Mouse (Mus musculus): ENCODE measurements around the gene Eid3. TPM values are rescaled to one million over a fixed set of nuclear protein-coding genes. Genes with fewer than 3 reads are reported as not detected.

Eid3 gene
- 18.4 TPM for polyA plus RNA-seq (2014; fragmentation: Illumina TruSeq; extraction: RNeasy Lipid Tissue Mini Kit (QIAGEN cat#74804); ENCODE audit: low read depth, low replicate concordance)

DNA sequence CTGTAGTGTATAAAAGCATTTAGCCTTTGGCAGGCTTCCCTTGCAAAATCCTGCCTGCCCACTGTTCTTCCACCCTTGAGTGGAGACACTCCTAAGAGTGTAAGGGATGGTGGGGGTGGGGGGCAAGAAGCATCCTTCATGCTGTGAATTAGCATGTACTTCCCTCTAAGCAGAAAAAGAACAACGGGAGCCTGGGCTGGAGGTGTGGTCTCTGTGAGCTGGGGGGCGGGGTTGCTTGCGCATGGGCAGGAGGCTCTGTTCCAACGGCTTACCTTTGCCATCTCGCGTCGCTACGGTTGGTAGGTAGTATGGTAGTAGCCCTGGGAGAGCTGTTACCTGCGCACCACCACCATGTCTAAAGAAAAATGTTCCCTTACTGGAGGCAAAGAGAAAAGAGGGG, at the start of gene Eid3:
TSS of gene Eid3 (plus strand) at position 271 of the 400 bp plus-strand sequence.

DNA sequence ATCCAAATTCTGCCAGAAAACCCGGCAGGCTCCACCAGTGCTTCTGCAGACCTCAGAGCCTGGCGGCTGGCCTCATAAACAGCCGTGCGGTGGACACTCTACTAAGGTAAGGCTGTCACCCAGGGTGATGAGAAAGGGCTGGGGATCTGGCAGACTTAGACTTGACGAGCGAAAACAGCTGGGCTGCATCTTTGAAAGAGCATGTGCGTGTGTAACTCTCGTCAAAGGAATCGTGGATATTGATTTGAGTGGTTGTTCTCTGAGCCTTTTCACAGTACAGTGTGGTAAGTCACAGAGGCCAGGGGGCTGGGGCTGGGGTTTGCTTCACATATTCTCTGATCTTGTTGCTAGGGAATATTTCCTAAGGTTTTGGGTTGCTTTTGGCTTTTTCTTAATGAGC, 32.5 kb upstream of the Eid3 start, which contains the start of gene Txnrd1:
TSS of gene Txnrd1 (plus strand) at position 26 of the 400 bp plus-strand sequence.

Other genes starting within 250 kb of the Eid3 start
- 25.1 TPM for gene 1190007I07Rik, start 243.4 kb upstream of the Eid3 start, polyA plus RNA-seq (2014; fragmentation: Illumina TruSeq; extraction: RNeasy Lipid Tissue Mini Kit (QIAGEN cat#74804); ENCODE audit: low read depth, low replicate concordance)
- 40.3 TPM for gene Tdg, start 236.8 kb upstream of the Eid3 start, polyA plus RNA-seq (2014; fragmentation: Illumina TruSeq; extraction: RNeasy Lipid Tissue Mini Kit (QIAGEN cat#74804); ENCODE audit: low read depth, low replicate concordance)
- 8.8 TPM for gene Glt8d2, start 176.0 kb upstream of the Eid3 start, polyA plus RNA-seq (2014; fragmentation: Illumina TruSeq; extraction: RNeasy Lipid Tissue Mini Kit (QIAGEN cat#74804); ENCODE audit: low read depth, low replicate concordance)
- gene Hcfc2, start 170.5 kb upstream of the Eid3 start, polyA plus RNA-seq (2014; fragmentation: Illumina TruSeq; extraction: RNeasy Lipid Tissue Mini Kit (QIAGEN cat#74804); ENCODE audit: low read depth, low replicate concordance) = 14.2 TPM
- 21.3 TPM for gene Nfyb, start 102.5 kb upstream of the Eid3 start, polyA plus RNA-seq (2014; fragmentation: Illumina TruSeq; extraction: RNeasy Lipid Tissue Mini Kit (QIAGEN cat#74804); ENCODE audit: low read depth, low replicate concordance)
- gene Txnrd1, start 32.7 kb upstream of the Eid3 start, polyA plus RNA-seq (2014; fragmentation: Illumina TruSeq; extraction: RNeasy Lipid Tissue Mini Kit (QIAGEN cat#74804); ENCODE audit: low read depth, low replicate concordance) = 60.0 TPM
- gene Chst11, start 118.9 kb downstream of the Eid3 start, polyA plus RNA-seq (2014; fragmentation: Illumina TruSeq; extraction: RNeasy Lipid Tissue Mini Kit (QIAGEN cat#74804); ENCODE audit: low read depth, low replicate concordance) = 5.3 TPM

All from adipose tissue, adult 10 weeks (tissue).